Mouse (Mus musculus): Measurements from ENCODE around the gene Gpatch3.

The Gpatch3 gene

GRCm38 (mm10) chr4:133584059-133584951 lies 9.8 kb downstream of the Gpatch3 start, which contains the start of gene Gpn2:
Gene Gpn2 (plus strand): TSS chr4:133584362.
- WGBS, result under 1% methylated on average over 65 of the region's 65 CpGs

- 32% methylated on average over 7 of the region's 7 CpGs for WGBS
Measured at GRCm38 (mm10) chr4:133592570-133592969, 18.0 kb downstream of the Gpatch3 start.

GRCm38 (mm10) chr4:133595538-133595937 lies 21.0 kb downstream of the Gpatch3 start:
- 60% methylated on average over 7 of the region's 7 CpGs for WGBS

- WGBS, result 61% methylated on average over 6 of the region's 6 CpGs
Measured at GRCm38 (mm10) chr4:133596084-133596483, 21.5 kb downstream of the Gpatch3 start.

GRCm38 (mm10) chr4:133598616-133599015 lies 24.1 kb downstream of the Gpatch3 start:
- 67% methylated on average over 4 of the region's 4 CpGs for WGBS

- 44% methylated on average over 7 of the region's 7 CpGs for WGBS
Measured at GRCm38 (mm10) chr4:133599116-133599515, 24.6 kb downstream of the Gpatch3 start.

- WGBS, result under 1% methylated on average over 50 of the region's 50 CpGs
Measured at GRCm38 (mm10) chr4:133599571-133600073, 25.1 kb downstream of the Gpatch3 start.

- WGBS, result 15% methylated on average over 9 of the region's 9 CpGs
Measured at GRCm38 (mm10) chr4:133600306-133600705, 25.8 kb downstream of the Gpatch3 start.

- WGBS, result 10% methylated on average over 16 of the region's 16 CpGs
Measured at GRCm38 (mm10) chr4:133601721-133602218, 27.2 kb downstream of the Gpatch3 start, which contains the start of gene Sfn. Gene Sfn (minus strand): TSS chr4:133602168.

GRCm38 (mm10) chr4:133603056-133603455 lies 28.5 kb downstream of the Gpatch3 start:
- 95% methylated on average over 5 of the region's 5 CpGs for WGBS

GRCm38 (mm10) chr4:133604175-133604574 lies 29.6 kb downstream of the Gpatch3 start:
- WGBS, result 84% methylated on average over 7 of the region's 7 CpGs

- WGBS, result 82% methylated on average over 6 of the region's 6 CpGs
Measured at GRCm38 (mm10) chr4:133604856-133605255, 30.3 kb downstream of the Gpatch3 start.

GRCm38 (mm10) chr4:133605330-133605729 lies 30.8 kb downstream of the Gpatch3 start:
- 63% methylated on average over 9 of the region's 9 CpGs for WGBS

- WGBS, result 90% methylated on average over 10 of the region's 10 CpGs
Measured at GRCm38 (mm10) chr4:133607284-133607683, 32.7 kb downstream of the Gpatch3 start.

- WGBS, result 18% methylated on average over 6 of the region's 6 CpGs
Measured at GRCm38 (mm10) chr4:133609719-133610118, 35.2 kb downstream of the Gpatch3 start.

GRCm38 (mm10) chr4:133611815-133612214 lies 37.3 kb downstream of the Gpatch3 start:
- WGBS, result over 99% methylated on average over 5 of the region's 5 CpGs

- WGBS, result 98% methylated on average over 7 of the region's 7 CpGs
Measured at GRCm38 (mm10) chr4:133612416-133612815, 37.9 kb downstream of the Gpatch3 start.

- 87% methylated on average over 8 of the region's 8 CpGs for WGBS
Measured at GRCm38 (mm10) chr4:133613026-133613425, 38.5 kb downstream of the Gpatch3 start.

- 76% methylated on average over 4 of the region's 4 CpGs for WGBS
Measured at GRCm38 (mm10) chr4:133613867-133614266, 39.3 kb downstream of the Gpatch3 start.

- WGBS, result 35% methylated on average over 8 of the region's 8 CpGs
Measured at GRCm38 (mm10) chr4:133614274-133614761, 39.8 kb downstream of the Gpatch3 start.

- 77% methylated on average over 10 of the region's 10 CpGs for WGBS
Measured at GRCm38 (mm10) chr4:133615416-133615815, 40.9 kb downstream of the Gpatch3 start.

- WGBS, result 84% methylated on average over 11 of the region's 11 CpGs
Measured at GRCm38 (mm10) chr4:133617936-133618335, 43.4 kb downstream of the Gpatch3 start.

Measured in cerebral cortex, adult 2 months (tissue).